Mouse (Mus musculus) liver, embryonic 12.5 days (tissue): ENCODE data around the gene Nrde2. TPM values are rescaled to one million over a fixed set of nuclear protein-coding genes. Genes with fewer than 3 reads are reported as not detected.

Experiments
- ATAC-seq: fragments of 200-750 bp; cut with Nextera tagmentation; 2 replicates; pipeline ENCODE4 v1.8.0; 2017; ENCODE audit warnings: moderate number of reproducible peaks, mild to moderate bottlenecking, moderate library complexity
- H3K27ac ChIP-seq: fragments of 300-500 bp; sonication (generic); 2 replicates; pipeline ENCODE4 v1.5.1; 2016; ENCODE audit warnings: mild to moderate bottlenecking
- H3K27me3 ChIP-seq: fragments of 300-500 bp; sonication (generic); replicated peaks from 2 replicates; pipeline ENCODE4 v1.6.1; 2016; ENCODE audit warnings: mild to moderate bottlenecking, moderate library complexity
- H3K36me3 ChIP-seq: fragments of 300-500 bp; sonication (generic); 2 replicates; pipeline ENCODE4 v1.6.1; 2016; ENCODE audit warnings: mild to moderate bottlenecking, moderate library complexity
- H3K4me1 ChIP-seq: fragments of 300-500 bp; sonication (generic); 2 replicates; pipeline ENCODE4 v1.6.1; 2016
- H3K4me2 ChIP-seq: fragments of 300-500 bp; sonication (generic); 2 replicates; pipeline ENCODE4 v1.6.1; 2016; ENCODE audit warnings: mild to moderate bottlenecking, moderate library complexity
- H3K4me3 ChIP-seq: fragments of 300-500 bp; sonication (generic); 2 replicates; pipeline ENCODE4 v1.5.1; 2016; ENCODE audit warnings: mild to moderate bottlenecking, moderate library complexity
- H3K9ac ChIP-seq: fragments of 300-500 bp; sonication (generic); 2 replicates; pipeline ENCODE4 v1.6.1; 2016; ENCODE audit warnings: mild to moderate bottlenecking, moderate library complexity
- H3K9me3 ChIP-seq: fragments of 300-500 bp; sonication (generic); replicated peaks from 2 replicates; pipeline ENCODE4 v1.6.1; 2016; ENCODE audit warnings: mild to moderate bottlenecking, moderate library complexity
- WGBS: fragments of 180-500 bp; shearing (Covaris S2); methylation state at CpG from one replicate; pipeline ENCODE4 v1.1.7; 2016; ENCODE audit not compliant: insufficient replicate concordance; 5-methylcytosine and 5-hydroxymethylcytosine counted together
- polyA plus RNA-seq: library from polyadenylated mRNA; unstranded; fragments of >200 nt; fragmentation: Nextera tagmentation; extraction: Ambion mirVana; gene quantifications from 2 replicates; pipeline ENCODE4 v1.2.1, GENCODE M21; 2016

Nrde2 gene
- polyA plus RNA-seq, 1 experiment from 2014 or later, result 8.6 TPM

- H3K4me1 ChIP-seq, result no peaks in the 10 kb centered on the region
- H3K27ac ChIP-seq, result no peak overlapping the region
- ATAC-seq, result no peak
- H3K4me2 ChIP-seq, result no peak overlapping the region
- WGBS, result 64% methylated on average over 8 of the region's 8 CpGs
- no peaks in the 10 kb centered on the region for H3K9me3 ChIP-seq
- H3K4me3 ChIP-seq, result no peak overlapping the region
- no peaks in the 10 kb centered on the region for H3K27me3 ChIP-seq
- H3K36me3 ChIP-seq, result no peaks in the 10 kb centered on the region
- no peak overlapping the region for H3K9ac ChIP-seq
These were observed 79.7 kb downstream of the Nrde2 start for GRCm38 (mm10) chr12:100079636-100080286.

GRCm38 (mm10) chr12:100075715-100076114 lies 83.7 kb downstream of the Nrde2 start:
- Histone ChIP-seq H3K9me3 (no peaks in the 10 kb centered on the region), H3K4me3 (no peak overlapping the region), H3K27ac (no peak overlapping the region), H3K27me3 (no peaks in the 10 kb centered on the region), H3K9ac (no peak overlapping the region), H3K36me3 (no peaks in the 10 kb centered on the region), H3K4me1 (no peaks in the 10 kb centered on the region), H3K4me2 (no peak overlapping the region)
- ATAC-seq, result no peak
- 76% methylated on average over 4 of the region's 4 CpGs for WGBS

Other genes with a start within 250 kb of the Nrde2 start
- 0.46 and 0.59 TPM in 2 replicates for gene Kcnk13, start 195.2 kb downstream of the Nrde2 start, polyA plus RNA-seq
- gene Psmc1, start 49.5 kb downstream of the Nrde2 start, polyA plus RNA-seq, result 212 and 224 TPM in 2 replicates
- 739 and 779 TPM in 2 replicates for gene Calm1, start 39.8 kb upstream of the Nrde2 start, polyA plus RNA-seq